Mouse (Mus musculus) ES-Bruce4 (cell line): ENCODE data around the gene Paox. TPM values are rescaled to one million over a fixed set of nuclear protein-coding genes. Genes with fewer than 3 reads are reported as not detected.

Experiments used
- H3K27ac ChIP-seq: 2 replicates; pipeline ENCODE4 v1.5.1; 2012; ENCODE audit warnings: low read length, inconsistent platforms; ENCODE audit not compliant: insufficient read depth
- H3K27me3 ChIP-seq: 2 replicates; pipeline ENCODE4 v1.6.1; 2012; ENCODE audit warnings: mild to moderate bottlenecking, low read length, inconsistent platforms; ENCODE audit not compliant: control insufficient read depth, poor library complexity, insufficient read depth, severe bottlenecking
- H3K36me3 ChIP-seq: 2 replicates; pipeline ENCODE4 v1.6.1; 2012; ENCODE audit warnings: inconsistent platforms, mild to moderate bottlenecking, low read length, moderate library complexity; ENCODE audit not compliant: control insufficient read depth, poor library complexity, insufficient read depth, severe bottlenecking
- H3K4me1 ChIP-seq: one replicate; pipeline ENCODE4 v1.8.1; 2011; ENCODE audit warnings: low read length; ENCODE audit not compliant: control insufficient read depth, insufficient read depth
- H3K4me3 ChIP-seq: 2 replicates; pipeline ENCODE4 v1.5.1; 2011; ENCODE audit warnings: low read depth, mild to moderate bottlenecking, low read length
- H3K9ac ChIP-seq: 2 replicates; pipeline ENCODE4 v1.6.1; 2012; ENCODE audit warnings: low read depth, mild to moderate bottlenecking, inconsistent platforms; ENCODE audit not compliant: poor library complexity, severe bottlenecking
- H3K9me3 ChIP-seq: replicated peaks from 2 replicates; pipeline ENCODE4 v1.6.1; 2012; ENCODE audit warnings: mild to moderate bottlenecking, low read length, inconsistent platforms; ENCODE audit not compliant: control insufficient read depth, poor library complexity, insufficient read depth, severe bottlenecking
- CTCF ChIP-seq: IDR thresholded peaks from one replicate; pipeline ENCODE4 v1.8.1; 2011; ENCODE audit warnings: low read depth, low read length
- EP300 ChIP-seq: IDR thresholded peaks from 2 replicates; pipeline ENCODE4 v1.6.1; 2011; ENCODE audit warnings: low read depth, low read length; ENCODE audit not compliant: insufficient read depth
- POLR2A ChIP-seq: IDR thresholded peaks from one replicate; pipeline ENCODE4 v1.8.1; 2011; ENCODE audit warnings: low read length; ENCODE audit not compliant: insufficient read depth
- polyA plus RNA-seq: library from polyadenylated mRNA; stranded (reverse); fragments of >200 nt; gene quantifications from 2 replicates; pipeline ENCODE4 v1.2.4, GENCODE M21; 2011; ENCODE audit warnings: low read depth; ENCODE audit not compliant: missing spikeins, insufficient read depth, insufficient read length

Paox gene
- polyA plus RNA-seq, 1 experiment, result 19.6 TPM

GRCm38 (mm10) chr7:140080503-140081156, 35.0 kb upstream of the Paox start:
- no peaks in the 10 kb centered on the region for H3K4me1 ChIP-seq

GRCm38 (mm10) chr7:140081408-140082241, 34.0 kb upstream of the Paox start:
- no peaks in the 10 kb centered on the region for H3K27me3 ChIP-seq
- no peak overlapping the region for H3K4me3 ChIP-seq
- H3K4me1 ChIP-seq, result no peaks in the 10 kb centered on the region
- TF ChIP-seq POLR2A (no peak), EP300 (no peak), CTCF (no peak)
- H3K9me3 ChIP-seq, result no peaks in the 10 kb centered on the region
- no peaks in the 10 kb centered on the region for H3K36me3 ChIP-seq
- H3K27ac ChIP-seq, result no peak overlapping the region
- no peak overlapping the region for H3K9ac ChIP-seq

More at GRCm38 (mm10) chr7:140080503-140081156, 35.0 kb upstream of the Paox start:
- Histone ChIP-seq H3K9me3 (no peaks in the 10 kb centered on the region), H3K27me3 (no peaks in the 10 kb centered on the region), H3K9ac (no peak overlapping the region), H3K36me3 (no peaks in the 10 kb centered on the region), H3K27ac (no peak overlapping the region), H3K4me3 (no peak overlapping the region)
- TF ChIP-seq CTCF (no peak), POLR2A (no peak), EP300 (no peak)

GRCm38 (mm10) chr7:140082242-140082678, 33.3 kb upstream of the Paox start, which contains the start of gene Caly:
Caly (minus strand) TSS chr7:140082548.
- H3K9ac ChIP-seq, result no peak within 1 kb of the TSS
- H3K27ac ChIP-seq, result no peak within 1 kb of the TSS
- H3K4me1 ChIP-seq, result no peaks in the 10 kb centered on the region
- H3K4me3 ChIP-seq, result no peak within 1 kb of the TSS
- TF ChIP-seq CTCF (peak; percentile 41), POLR2A (no peak)
- no peaks in the 10 kb centered on the region for H3K36me3 ChIP-seq
- no peaks in the 10 kb centered on the region for H3K27me3 ChIP-seq
- no peaks in the 10 kb centered on the region for H3K9me3 ChIP-seq

GRCm38 (mm10) chr7:140090601-140091000, 25.0 kb upstream of the Paox start:
- no peaks in the 10 kb centered on the region for H3K4me1 ChIP-seq
- no peak overlapping the region for H3K9ac ChIP-seq
- no peaks in the 10 kb centered on the region for H3K27me3 ChIP-seq
- no peaks in the 10 kb centered on the region for H3K36me3 ChIP-seq
- H3K27ac ChIP-seq, result no peak overlapping the region
- no peak overlapping the region for H3K4me3 ChIP-seq
- H3K9me3 ChIP-seq, result no peaks in the 10 kb centered on the region
- no peak for TF ChIP-seq CTCF
- TF ChIP-seq POLR2A, result no peak
- no peak for TF ChIP-seq EP300

GRCm38 (mm10) chr7:140092924-140093528, 22.6 kb upstream of the Paox start, which contains the start of gene Prap1:
Prap1 (plus strand) TSS chr7:140093395.
- no peak within 1 kb of the TSS for H3K27ac ChIP-seq
- no peak for TF ChIP-seq CTCF
- TF ChIP-seq EP300, result no peak
- TF ChIP-seq POLR2A, result no peak
- no peak within 1 kb of the TSS for H3K4me3 ChIP-seq
- no peaks in the 10 kb centered on the region for H3K4me1 ChIP-seq
- no peaks in the 10 kb centered on the region for H3K9me3 ChIP-seq
- H3K27me3 ChIP-seq, result no peaks in the 10 kb centered on the region
- H3K9ac ChIP-seq, result no peak within 1 kb of the TSS
- no peaks in the 10 kb centered on the region for H3K36me3 ChIP-seq
